In genomic region chr4:45402878-45403498, GRCm38 (mm10) we compare ENCODE assay signal across 9 mouse cellular contexts. TPM values are rescaled to one million over a fixed set of nuclear protein-coding genes. Genes with fewer than 3 reads are reported as not detected.
DNase-seq lines count a peak whose midpoint lies in the region; ATAC-seq and TF ChIP-seq lines count a peak whose summit lies in the region.
"Had no signal": no experiment of that assay in that cellular context is flagged by ENCODE, and none has a peak within 500 bp of the region (broad histone marks: within the 10 kb centered on the region; RNA-seq: fewer than 3 reads in every experiment).

No protein-coding gene starts in this region.

- H3K27me3 ChIP-seq in MEL (ENCODE audit: control insufficient read depth in 1 of 2, insufficient read depth in 2 of 2, low read length in 2 of 2): no peaks in the 10 kb centered on the region
- H3K27me3 ChIP-seq in forebrain, embryonic 10.5 days (ENCODE audit: poor library complexity, severe bottlenecking): no peaks in the 10 kb centered on the region
- no peaks in the 10 kb centered on the region for H3K27me3 ChIP-seq in thymus, adult 2 months (ENCODE audit: control insufficient read depth, insufficient read depth, low read length)
- H3K27me3 ChIP-seq: hindbrain, embryonic 15.5 days had no signal

- peaks cover 27% of the 10 kb centered on the region for H3K79me2 ChIP-seq in MEL (ENCODE audit: control insufficient read depth, insufficient read depth, low read length, poor library complexity)

- peak; percentile 39 for DNase-seq in CD4-positive helper T cell, adult 2 months (ENCODE audit: low read depth, low spot score)
- peak; percentile 95 for DNase-seq in MEL (ENCODE audit: low read depth, low spot score)
- peak; percentile 59 for DNase-seq in lung, postnatal 14 days
- no peak for DNase-seq in forebrain, embryonic 10.5 days (ENCODE audit: extremely low spot score, low spot score)
- no peak for DNase-seq in cerebellum, postnatal 36 days
- DNase-seq in kidney, postnatal 36 days: no peak
- no peak for DNase-seq in thymus, adult 2 months

- H3K36me3 ChIP-seq in MEL (ENCODE audit: control insufficient read depth in 1 of 2, insufficient read depth in 2 of 2, low read length in 2 of 2): peaks cover 14 to 34% of the 10 kb centered on the region in 2 experiments
- H3K36me3 ChIP-seq in forebrain, embryonic 10.5 days (replicated peaks): peaks cover 74% of the 10 kb centered on the region
- H3K36me3 ChIP-seq in thymus, adult 2 months (ENCODE audit: control insufficient read depth, insufficient read depth, low read length): peaks cover 21% of the 10 kb centered on the region

- peaks cover 10 to 36% of the 10 kb centered on the region in 2 experiments for H3K4me1 ChIP-seq in MEL (ENCODE audit: control insufficient read depth in 1 of 2, insufficient read depth in 2 of 2, low read length in 2 of 2)
- peaks cover 22% of the 10 kb centered on the region for H3K4me1 ChIP-seq in forebrain, embryonic 10.5 days
- peaks cover 12% of the 10 kb centered on the region for H3K4me1 ChIP-seq in thymus, adult 2 months (replicated peaks; ENCODE audit: control insufficient read depth, insufficient read depth, low read length)

- 93% methylated on average over 7 of the region's 7 CpGs for WGBS in forebrain, embryonic 10.5 days
- WGBS in thymus, adult 2 months: 44% methylated on average over 7 of the region's 7 CpGs

- peak overlapping the region; percentile 9 for H3K9ac ChIP-seq in MEL (ENCODE audit: control insufficient read depth, low read depth, low read length, poor library complexity, severe bottlenecking)
- H3K9ac ChIP-seq: hindbrain, embryonic 15.5 days had no signal

- ATAC-seq in inflammation-experienced regulatory T-cells, adult 6 months: peak; percentile 49

- no peak for TF ChIP-seq CTCF in MEL (IDR thresholded peaks at IDR 0.05 in 2 of 3, conservative IDR thresholded peaks at IDR 0.05 in 1 of 3; ENCODE audit: control insufficient read depth in 1 of 3, insufficient read depth in 1 of 3, low read depth in 2 of 3, low read length in 3 of 3, poor library complexity in 1 of 3, severe bottlenecking in 1 of 3)
- TF ChIP-seq CTCF in thymus, adult 2 months (IDR thresholded peaks at IDR 0.05; ENCODE audit: borderline replicate concordance, control insufficient read depth, extremely low read depth, insufficient read depth, low read length, poor library complexity): no peak

- peak overlapping the region; percentile 84 for H3K27ac ChIP-seq in MEL (ENCODE audit: control insufficient read depth, low read depth, low read length)
- no peak overlapping the region for H3K27ac ChIP-seq in forebrain, embryonic 10.5 days
- H3K27ac ChIP-seq in thymus, adult 2 months (ENCODE audit: control insufficient read depth, insufficient read depth, low read length): no peak overlapping the region
- H3K27ac ChIP-seq: hindbrain, embryonic 15.5 days had no signal

- peak; percentile 62 to 80; a peak in 3 of 4 replicates for TF ChIP-seq EP300 in MEL (IDR thresholded peaks at IDR 0.05; ENCODE audit: low read depth in 1 of 2, low read length in 2 of 2)

- peak overlapping the region; percentile 4 to 13; a peak in 2 of 4 replicates for H3K4me3 ChIP-seq in MEL (ENCODE audit: control insufficient read depth in 1 of 2, insufficient read depth in 1 of 2, low read depth in 2 of 2, low read length in 2 of 2)
- H3K4me3 ChIP-seq in forebrain, embryonic 10.5 days: no peak overlapping the region
- H3K4me3 ChIP-seq in thymus, adult 2 months (ENCODE audit: control insufficient read depth, insufficient read depth, low read length): no peak overlapping the region
- H3K4me3 ChIP-seq: hindbrain, embryonic 15.5 days had no signal

- H3K9me3 ChIP-seq in MEL (replicated peaks; ENCODE audit: insufficient read depth, low read length): no peaks in the 10 kb centered on the region
- no peaks in the 10 kb centered on the region for H3K9me3 ChIP-seq in forebrain, embryonic 10.5 days
- H3K9me3 ChIP-seq: hindbrain, embryonic 15.5 days had no signal

- TF ChIP-seq POLR2A in MEL (IDR thresholded peaks at IDR 0.05; ENCODE audit: control insufficient read depth in 1 of 2, insufficient read depth in 1 of 2, low read depth in 1 of 2, low read length in 2 of 2, poor library complexity in 1 of 2): no peak; a peak in 1 of 4 replicates
- no peak for TF ChIP-seq POLR2A in thymus, adult 2 months (IDR thresholded peaks at IDR 0.05; ENCODE audit: control insufficient read depth, extremely low read depth, insufficient read depth, low read length, poor library complexity)

- no peak for TF ChIP-seq RAD21 in MEL (IDR thresholded peaks at IDR 0.05; ENCODE audit: low read depth, low read length)

TF ChIP-seq in MEL, 35 proteins besides CTCF, POLR2A, EP300 and RAD21:
- 0 out of 2 replicates have a peak, but pooled peaks have one; percentile 34 for TF ChIP-seq MYC (IDR thresholded peaks at IDR 0.05; ENCODE audit: low read depth, low read length)
- TF ChIP-seq POLR2AphosphoS5 (IDR thresholded peaks at IDR 0.05; ENCODE audit: borderline replicate concordance, low read depth, low read length): no peak
- TF ChIP-seq ZKSCAN1 (IDR thresholded peaks at IDR 0.05; ENCODE audit: low read depth, low read length): no peak
- TF ChIP-seq BHLHE40 (IDR thresholded peaks at IDR 0.05; ENCODE audit: borderline replicate concordance, low read depth, low read length): no peak
- no peak for TF ChIP-seq HCFC1 (IDR thresholded peaks at IDR 0.05; ENCODE audit: low read depth, low read length)
- no peak for TF ChIP-seq MEF2A (IDR thresholded peaks at IDR 0.05; ENCODE audit: extremely low read depth, insufficient replicate concordance, low read depth, low read length, poor library complexity, severe bottlenecking)
- peak; percentile 87 for TF ChIP-seq SIN3A (IDR thresholded peaks at IDR 0.05; ENCODE audit: low read length)
- no peak for TF ChIP-seq UBTF (IDR thresholded peaks at IDR 0.05; ENCODE audit: borderline replicate concordance, insufficient read depth, low read depth, low read length)
- no peak for TF ChIP-seq USF1 (IDR thresholded peaks at IDR 0.05; ENCODE audit: low read depth, low read length)
- TF ChIP-seq ETS1 (IDR thresholded peaks at IDR 0.05; ENCODE audit: low read depth, low read length): peak; percentile 78
- TF ChIP-seq TBP (IDR thresholded peaks at IDR 0.05; ENCODE audit: low read depth, low read length): peak; percentile 34
- no peak for TF ChIP-seq ZMIZ1 (IDR thresholded peaks at IDR 0.05; ENCODE audit: low read depth, low read length)
- no peak for TF ChIP-seq MAFK (IDR thresholded peaks at IDR 0.05; ENCODE audit: borderline replicate concordance, low read depth, low read length)
- no peak for TF ChIP-seq MYB (IDR thresholded peaks at IDR 0.05; ENCODE audit: low read depth, low read length)
- no peak for TF ChIP-seq CHD2 (IDR thresholded peaks at IDR 0.05; ENCODE audit: low read length)
- TF ChIP-seq USF2 (IDR thresholded peaks at IDR 0.05; ENCODE audit: borderline replicate concordance in 1 of 2, insufficient read depth in 1 of 2, low read depth in 1 of 2, low read length in 2 of 2): no peak
- peak; percentile 63; the same call in 1 of the 2 replicates for TF ChIP-seq MAX (IDR thresholded peaks at IDR 0.05; ENCODE audit: low read length)
- no peak for TF ChIP-seq KAT2A (conservative IDR thresholded peaks at IDR 0.05; ENCODE audit: low read depth, low read length)
- TF ChIP-seq RCOR1 (IDR thresholded peaks at IDR 0.05; ENCODE audit: low read depth, low read length): peak; percentile 59; the same call in 1 of the 2 replicates
- no peak for TF ChIP-seq GABPA (IDR thresholded peaks at IDR 0.05; ENCODE audit: low read depth, low read length)
- peak; percentile 86; the same call in 1 of the 2 replicates for TF ChIP-seq MXI1 (IDR thresholded peaks at IDR 0.05; ENCODE audit: low read depth, low read length)
- peak; percentile 76 for TF ChIP-seq TCF12 (IDR thresholded peaks at IDR 0.05; ENCODE audit: low read depth, low read length)
- TF ChIP-seq ZC3H11A (IDR thresholded peaks at IDR 0.05; ENCODE audit: low read depth, low read length): no peak
- TF ChIP-seq E2F4 (IDR thresholded peaks at IDR 0.05; ENCODE audit: borderline replicate concordance, low read depth, low read length): no peak
- no peak for TF ChIP-seq NELFE (IDR thresholded peaks at IDR 0.05; ENCODE audit: low read depth, low read length)
- TF ChIP-seq TAL1 (IDR thresholded peaks at IDR 0.05; ENCODE audit: low read length): peak; percentile 59
- TF ChIP-seq NRF1 (IDR thresholded peaks at IDR 0.05; ENCODE audit: insufficient read depth, low read depth, low read length, poor library complexity, severe bottlenecking): peak; percentile 51
- TF ChIP-seq MAZ (IDR thresholded peaks at IDR 0.05; ENCODE audit: low read depth, low read length): peak; percentile 14; the same call in 1 of the 2 replicates
- TF ChIP-seq JUND (IDR thresholded peaks at IDR 0.05; ENCODE audit: low read depth, low read length): no peak
- no peak for TF ChIP-seq ELF1 (IDR thresholded peaks at IDR 0.05; ENCODE audit: low read depth, low read length)
- TF ChIP-seq ZNF384 (IDR thresholded peaks at IDR 0.05; ENCODE audit: low read depth, low read length): peak; percentile 30
- TF ChIP-seq SMC3 (IDR thresholded peaks at IDR 0.05; ENCODE audit: low read depth, low read length): no peak
- 0 out of 2 replicates have a peak, but pooled peaks have one; percentile 19 for TF ChIP-seq POLR2AphosphoS2 (IDR thresholded peaks at IDR 0.05; ENCODE audit: low read length)
- peak; percentile 73; the same call in 1 of the 2 replicates for TF ChIP-seq CHD1 (IDR thresholded peaks at IDR 0.05; ENCODE audit: low read depth, low read length)
- TF ChIP-seq GATA1 (IDR thresholded peaks at IDR 0.05; ENCODE audit: low read depth, low read length): peak; percentile 73
TF ChIP-seq in MEL: peak in this region for 15.

RNA-seq across cellular contexts. Expression of gene Slc25a51, which starts 5.6 kb away (rescaled TPM):
- 43.8 and 47.6 TPM in 2 replicates for total RNA-seq in MEL (2012; rRNA removed)
- polyA plus RNA-seq in MEL (2012; ENCODE audit: insufficient read depth in 1 of 2, insufficient read length in 2 of 2, low read depth in 1 of 2, low replicate concordance in 2 of 2, missing spikeins in 1 of 2): 100 to 1,000 TPM in 1 of 2 experiments, 10 to 100 TPM in 1; 47.5 to 395 TPM
- 10 to 100 TPM; 38.6 to 60.9 (median 50.1) TPM for polyA plus RNA-seq in inflammation-experienced regulatory T-cells, adult 6 months (2017; shearing (Covaris generic))
- 78.5 and 83.3 TPM in 2 replicates for polyA plus RNA-seq in forebrain, embryonic 10.5 days (2016; fragmentation: Nextera tagmentation; extraction: Ambion mirVana)
- polyA plus RNA-seq in thymus, adult 2 months (2012; rRNA removed): 88.7 and 106 TPM in 2 replicates

Comparison
In these comparisons a context has a peak if more than half of its experiments do, and no peak if none do; other contexts are left out.
1. DNase-seq: peak in CD4-positive helper T cell, adult 2 months (single experiment), MEL (single experiment) and lung, postnatal 14 days (single experiment); none in forebrain, embryonic 10.5 days (single experiment), cerebellum, postnatal 36 days (0 of 2), kidney, postnatal 36 days (0 of 2) and thymus, adult 2 months (single experiment).
2. H3K4me3 ChIP-seq: peak in MEL (2 of 2); none in forebrain, embryonic 10.5 days (single experiment) and thymus, adult 2 months (single experiment).